Mouse (Mus musculus) adrenal gland, postnatal 36 days (tissue): ENCODE measurements around the gene Napsa. TPM values are rescaled to one million over a fixed set of nuclear protein-coding genes. Genes with fewer than 3 reads are reported as not detected.
A peak's percentile ranks its signal among the peaks of the same experiment; 100 is the strongest.

Source experiments
- DNase-seq, 2 experiments: peaks; one replicate each; pipeline ENCODE4 v3.0.0; 2021; ENCODE audit warnings: mixed read lengths in 1 of 2
- total RNA-seq, 2 experiments: library from RNA; stranded (reverse); gene quantifications; 2 replicates each; pipeline ENCODE4 v1.2.3; 2021

The Napsa gene
- total RNA-seq, 2 experiments from 2014 or later = 0.40 to 0.89 TPM

DNA sequence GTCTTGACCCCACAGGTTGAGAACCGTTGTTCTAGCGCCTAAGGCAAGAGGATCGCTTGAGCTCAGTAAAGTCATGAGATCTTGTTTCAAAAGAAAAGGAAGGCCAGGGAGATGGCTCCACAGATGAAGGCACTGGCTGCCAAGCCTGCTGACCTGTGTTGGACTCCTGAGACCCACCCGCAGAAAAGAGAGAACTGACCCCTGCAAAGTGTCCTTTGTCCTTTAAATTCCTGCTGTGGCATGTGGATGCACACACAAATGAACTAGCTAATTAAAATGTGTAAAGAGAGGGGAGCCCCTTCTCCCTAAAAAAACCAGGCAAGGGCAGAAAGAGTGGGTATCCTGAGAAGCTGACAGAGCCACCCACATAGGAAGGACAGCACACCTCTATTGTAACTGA, 369 bp upstream of the Napsa start:
- DNase-seq = no peak

DNA sequence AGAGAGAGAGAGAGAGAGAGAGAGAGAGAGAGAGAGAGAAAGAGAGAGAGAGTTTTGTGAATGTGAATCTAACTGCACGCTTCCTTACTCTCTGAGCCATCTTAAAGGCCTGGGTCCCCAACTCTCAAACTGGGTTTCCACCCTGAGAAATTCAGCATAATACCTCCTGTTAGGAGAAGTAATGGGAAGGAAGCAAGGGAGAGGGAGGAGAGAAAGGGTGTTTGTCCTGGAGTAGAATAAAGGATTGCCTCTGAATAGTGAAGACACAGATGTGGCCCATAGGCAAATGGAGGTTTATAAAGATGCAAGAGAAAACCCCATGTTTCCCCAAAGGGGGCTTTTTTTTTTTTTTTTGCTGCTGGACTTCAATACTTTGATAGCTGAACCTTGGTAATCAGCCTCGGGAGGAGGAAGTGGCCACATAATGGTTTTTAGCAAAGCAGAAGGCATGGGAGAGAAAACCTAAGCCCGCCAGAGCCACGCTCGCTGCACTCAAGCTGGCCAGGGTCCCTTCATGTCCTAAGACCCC, 840 bp downstream of the Napsa start:
- DNase-seq = no peak

DNA sequence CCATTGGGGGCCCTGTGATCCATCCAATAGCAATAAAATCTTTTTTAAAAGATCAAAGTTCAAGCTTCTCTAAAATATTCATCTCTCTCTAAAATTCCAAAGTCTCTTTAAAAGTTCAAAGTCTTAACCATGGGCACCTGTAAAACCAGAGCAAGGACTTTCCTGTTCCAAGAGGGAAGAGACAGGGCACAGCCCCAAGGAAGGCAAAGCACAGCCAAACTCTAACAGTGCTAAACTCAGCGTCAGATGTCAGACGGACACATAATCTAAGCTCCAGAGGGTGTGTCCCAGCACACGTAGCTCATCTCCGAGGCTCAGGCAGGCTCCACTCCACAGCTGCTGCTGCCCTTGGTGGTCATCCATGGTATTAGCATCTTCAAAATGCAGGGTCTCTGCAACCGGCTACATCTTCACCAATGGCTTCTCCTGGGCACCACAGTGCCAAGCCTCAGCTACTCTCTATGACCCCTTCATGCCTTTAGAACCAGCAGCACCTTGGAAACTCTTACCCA, 4.2 kb downstream of the Napsa start:
- no peak for DNase-seq

DNA sequence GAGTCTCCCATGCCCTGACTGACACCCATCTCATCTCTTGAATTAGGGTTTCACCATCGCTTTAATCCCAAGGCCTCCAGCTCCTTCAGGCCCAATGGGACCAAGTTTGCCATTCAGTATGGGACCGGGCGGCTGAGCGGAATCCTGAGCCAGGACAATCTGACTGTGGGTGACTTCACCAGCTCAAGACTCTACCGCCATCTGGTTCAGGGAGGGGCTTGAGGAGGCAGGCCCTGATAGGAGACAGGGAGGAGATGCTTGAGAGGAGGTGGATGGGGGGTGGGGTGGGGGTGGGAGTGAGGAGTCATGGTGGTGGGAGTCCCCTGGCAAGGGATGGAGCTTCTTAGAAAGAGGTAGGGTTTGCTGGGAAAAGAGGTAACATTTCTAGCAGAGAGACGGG, 9.5 kb downstream of the Napsa start:
- no peak for DNase-seq

DNA sequence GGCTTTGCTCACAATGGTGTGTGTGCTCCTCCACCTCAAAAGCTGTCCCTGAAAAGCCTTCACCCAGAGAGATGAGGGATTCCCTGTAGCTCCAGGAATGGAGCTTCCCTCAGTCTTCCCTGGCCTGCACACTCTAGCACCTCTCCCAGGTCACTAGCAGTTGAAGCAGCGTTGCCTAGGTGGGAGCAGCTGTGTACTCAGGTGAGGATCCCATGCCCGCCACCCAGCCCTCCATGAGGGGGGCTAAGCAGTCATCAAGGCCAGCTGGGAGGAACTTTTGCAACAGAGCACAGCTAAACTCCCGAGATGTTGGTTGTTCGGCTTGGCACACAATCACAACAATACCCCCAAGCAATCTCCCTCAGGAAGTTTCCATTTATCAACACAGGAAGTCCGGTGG, 10.5 kb downstream of the Napsa start:
- no peak for DNase-seq

DNA sequence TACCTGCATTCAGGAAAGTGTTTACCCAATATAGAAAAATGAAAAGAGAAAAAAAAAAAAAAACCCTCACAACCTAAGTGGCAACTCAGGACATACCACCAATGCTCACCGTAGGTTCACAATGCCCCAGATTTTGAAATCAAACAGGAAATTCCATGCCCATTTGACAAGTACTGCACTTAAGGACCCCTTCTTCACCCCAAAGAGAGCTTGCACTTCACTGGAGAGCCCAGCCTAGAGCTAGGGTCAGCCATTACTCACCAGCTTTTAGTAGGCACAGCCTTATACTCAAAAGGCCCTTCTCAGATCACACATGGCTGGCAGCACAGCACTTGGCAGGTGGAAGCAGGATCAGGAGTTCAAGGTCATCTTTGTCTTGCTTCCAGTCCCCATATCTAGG, 11.0 kb downstream of the Napsa start:
- no peak for DNase-seq

DNA sequence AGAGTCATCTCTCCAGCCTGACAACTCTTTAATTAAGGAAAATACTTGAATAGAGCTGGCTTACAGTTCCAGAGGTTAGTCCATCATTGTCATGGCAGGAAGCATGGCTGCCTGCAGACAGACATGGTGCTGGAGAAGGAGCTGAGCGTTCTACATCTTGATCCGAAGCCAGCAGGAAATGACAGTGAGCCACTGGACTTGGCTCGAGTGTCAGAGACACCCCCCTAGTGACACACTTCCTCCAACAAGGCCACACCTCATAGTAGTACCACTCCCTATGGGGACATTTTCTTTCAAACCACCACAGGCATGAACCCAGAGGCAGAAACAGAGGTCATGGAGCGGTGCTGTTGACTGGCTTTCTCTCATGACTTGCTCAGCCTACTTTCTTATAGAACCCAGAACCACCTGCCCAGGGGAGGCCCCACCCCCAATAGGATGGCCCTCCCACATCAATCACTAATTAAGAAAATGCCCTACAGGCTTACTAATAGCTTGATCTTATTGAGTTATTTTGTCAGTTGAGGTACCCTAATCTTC, 12.2 kb downstream of the Napsa start:
- no peak for DNase-seq

DNA sequence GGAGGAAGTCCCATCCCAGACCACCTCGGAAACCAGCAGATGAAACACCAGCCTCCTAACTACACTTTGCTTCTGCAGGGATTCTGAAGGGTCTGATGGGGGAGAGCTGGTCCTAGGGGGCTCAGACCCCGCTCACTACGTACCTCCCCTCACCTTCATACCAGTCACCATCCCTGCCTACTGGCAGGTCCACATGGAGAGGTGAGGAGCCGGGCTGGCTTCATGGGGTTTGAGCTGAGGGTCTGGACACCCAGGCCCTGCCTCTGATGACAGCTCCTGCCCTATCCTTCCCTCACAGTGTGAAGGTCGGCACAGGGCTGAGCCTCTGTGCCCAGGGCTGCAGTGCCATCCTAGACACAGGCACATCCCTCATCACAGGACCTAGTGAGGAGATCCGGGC, 12.7 kb downstream of the Napsa start:
- DNase-seq = no peak

DNA sequence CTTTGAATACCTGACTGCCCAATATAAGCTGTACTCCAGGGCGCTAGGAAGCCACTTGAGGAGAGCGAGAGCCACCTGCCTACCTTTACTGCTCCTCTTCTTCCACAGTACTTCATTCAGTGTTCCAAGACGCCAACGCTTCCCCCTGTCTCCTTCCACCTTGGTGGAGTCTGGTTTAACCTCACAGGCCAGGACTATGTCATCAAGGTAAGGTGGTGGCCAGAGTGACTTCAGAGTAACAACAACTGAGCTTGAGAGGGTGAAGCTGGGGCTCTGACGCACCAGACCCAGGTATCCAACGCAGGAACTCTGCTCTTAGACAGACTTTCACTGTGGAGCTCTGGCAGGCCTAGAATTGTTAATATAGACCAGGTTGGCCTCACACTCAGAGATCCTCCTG, 13.4 kb downstream of the Napsa start:
- DNase-seq = no peak

DNA sequence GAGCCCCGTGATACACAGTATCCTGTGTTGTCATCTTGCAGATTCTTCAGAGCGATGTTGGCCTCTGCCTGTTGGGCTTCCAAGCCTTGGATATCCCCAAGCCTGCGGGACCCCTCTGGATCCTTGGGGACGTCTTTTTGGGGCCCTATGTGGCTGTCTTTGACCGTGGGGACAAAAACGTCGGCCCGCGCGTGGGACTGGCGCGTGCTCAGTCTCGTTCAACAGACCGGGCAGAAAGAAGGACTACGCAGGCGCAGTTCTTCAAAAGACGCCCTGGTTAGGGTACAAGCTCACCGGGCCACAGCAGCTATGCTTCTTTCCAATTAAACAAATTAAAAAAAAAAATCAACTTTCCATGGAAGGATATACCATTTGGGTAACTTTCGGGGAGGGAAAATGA, 14.3 kb downstream of the Napsa start:
- DNase-seq = peak in 1 of 2 experiments; percentile 21

DNA sequence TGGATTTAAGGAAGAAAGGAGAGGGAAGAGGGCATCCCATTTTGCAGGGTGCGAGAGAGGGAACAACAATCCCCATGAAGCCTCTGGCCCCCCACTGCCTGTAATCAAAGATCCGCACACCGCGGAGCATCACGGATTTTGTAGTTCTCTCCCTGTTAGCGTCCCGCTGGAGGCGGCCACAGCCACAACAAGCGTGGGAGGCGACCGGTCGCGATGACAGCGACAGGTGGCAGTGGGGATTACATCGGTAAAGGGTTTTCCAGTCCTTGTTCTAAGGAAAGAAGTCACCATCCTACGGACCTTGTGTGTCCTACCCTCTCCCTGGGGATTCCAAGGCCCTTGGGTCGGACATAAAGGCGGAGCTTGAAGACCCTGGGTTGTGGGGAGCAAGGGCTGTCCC, 14.8 kb downstream of the Napsa start:
- DNase-seq = peak; percentile 61 to 65

DNA sequence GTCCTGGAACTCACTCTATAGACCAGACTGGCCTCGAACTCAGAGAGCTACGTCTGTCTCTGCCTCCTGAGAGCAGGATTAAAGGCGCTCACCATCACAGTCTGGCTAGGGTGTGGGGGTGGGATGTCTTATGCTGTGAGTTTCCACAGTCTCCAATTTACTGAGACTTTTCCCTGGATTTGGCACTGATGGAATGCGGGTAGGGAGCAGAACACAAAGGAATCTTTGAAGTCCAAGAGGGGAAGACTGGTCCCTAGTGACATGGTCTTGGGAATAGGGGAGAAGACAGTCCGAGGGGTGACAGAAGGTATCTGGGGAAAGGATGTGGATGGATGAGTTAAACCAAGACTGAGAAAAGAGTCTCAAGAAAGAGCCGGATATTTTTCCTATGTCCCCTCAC, 15.5 kb downstream of the Napsa start:
- DNase-seq = no peak

DNA sequence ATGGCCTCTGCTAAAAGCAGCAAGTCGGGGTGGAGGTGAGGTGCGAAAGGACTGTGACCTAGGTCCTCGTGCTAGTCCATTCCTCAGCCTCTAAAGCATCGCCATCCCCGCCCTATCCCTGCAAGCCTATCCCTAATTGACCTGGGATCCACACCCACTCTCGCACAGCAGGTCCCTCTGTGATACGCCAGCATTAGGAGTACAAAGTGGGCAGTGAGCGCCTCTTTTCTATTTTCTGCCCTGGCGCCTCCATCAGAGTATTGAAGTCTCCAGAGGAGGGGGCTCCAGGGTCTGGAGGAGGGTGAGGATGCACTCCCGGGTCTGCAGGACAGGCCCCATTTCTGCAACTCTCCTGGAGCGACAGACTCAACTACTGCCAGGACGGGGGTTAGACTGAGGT, 16.2 kb downstream of the Napsa start:
- no peak for DNase-seq

DNA sequence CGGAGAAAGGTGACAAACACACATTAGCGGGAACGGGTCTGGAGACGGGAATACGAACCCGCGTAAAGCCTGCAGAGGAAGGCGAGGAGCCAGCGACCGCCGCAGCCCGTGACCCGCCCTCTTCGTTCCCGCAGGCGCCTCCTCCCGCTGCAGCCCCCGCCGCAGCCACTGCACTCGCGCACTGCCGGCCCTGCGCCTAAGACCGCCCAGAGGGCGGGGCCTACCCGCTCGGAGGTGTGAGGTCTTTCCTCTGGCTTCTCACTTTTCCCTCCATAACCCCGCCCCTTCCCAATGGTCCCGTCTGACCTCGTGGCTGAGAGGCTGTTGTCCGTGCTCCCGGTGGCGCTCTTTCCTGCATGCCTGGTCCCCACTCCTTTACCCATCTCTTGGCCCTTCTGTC, 17.0 kb downstream of the Napsa start:
- DNase-seq = peak; percentile 77 to 79

DNA sequence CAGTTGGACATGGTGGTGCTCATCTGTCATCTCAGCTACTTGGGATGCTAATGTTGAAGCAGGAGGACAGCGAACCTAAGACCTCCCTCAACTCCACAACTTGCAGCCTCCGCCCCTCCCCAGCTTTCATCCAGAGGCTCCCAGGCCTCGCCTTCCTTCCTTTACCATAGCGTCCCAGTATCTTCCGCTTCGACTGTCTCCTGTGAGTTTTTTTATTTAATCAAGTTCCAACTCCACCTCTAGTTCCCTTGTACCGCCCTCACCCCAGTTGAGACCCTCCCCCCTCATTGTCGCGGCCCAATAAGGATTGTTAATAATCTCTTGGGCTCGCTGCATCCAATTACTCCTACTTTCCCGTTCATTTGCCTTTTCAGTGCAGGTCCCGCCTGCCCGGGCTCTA, 17.8 kb downstream of the Napsa start:
- DNase-seq = no peak

DNA sequence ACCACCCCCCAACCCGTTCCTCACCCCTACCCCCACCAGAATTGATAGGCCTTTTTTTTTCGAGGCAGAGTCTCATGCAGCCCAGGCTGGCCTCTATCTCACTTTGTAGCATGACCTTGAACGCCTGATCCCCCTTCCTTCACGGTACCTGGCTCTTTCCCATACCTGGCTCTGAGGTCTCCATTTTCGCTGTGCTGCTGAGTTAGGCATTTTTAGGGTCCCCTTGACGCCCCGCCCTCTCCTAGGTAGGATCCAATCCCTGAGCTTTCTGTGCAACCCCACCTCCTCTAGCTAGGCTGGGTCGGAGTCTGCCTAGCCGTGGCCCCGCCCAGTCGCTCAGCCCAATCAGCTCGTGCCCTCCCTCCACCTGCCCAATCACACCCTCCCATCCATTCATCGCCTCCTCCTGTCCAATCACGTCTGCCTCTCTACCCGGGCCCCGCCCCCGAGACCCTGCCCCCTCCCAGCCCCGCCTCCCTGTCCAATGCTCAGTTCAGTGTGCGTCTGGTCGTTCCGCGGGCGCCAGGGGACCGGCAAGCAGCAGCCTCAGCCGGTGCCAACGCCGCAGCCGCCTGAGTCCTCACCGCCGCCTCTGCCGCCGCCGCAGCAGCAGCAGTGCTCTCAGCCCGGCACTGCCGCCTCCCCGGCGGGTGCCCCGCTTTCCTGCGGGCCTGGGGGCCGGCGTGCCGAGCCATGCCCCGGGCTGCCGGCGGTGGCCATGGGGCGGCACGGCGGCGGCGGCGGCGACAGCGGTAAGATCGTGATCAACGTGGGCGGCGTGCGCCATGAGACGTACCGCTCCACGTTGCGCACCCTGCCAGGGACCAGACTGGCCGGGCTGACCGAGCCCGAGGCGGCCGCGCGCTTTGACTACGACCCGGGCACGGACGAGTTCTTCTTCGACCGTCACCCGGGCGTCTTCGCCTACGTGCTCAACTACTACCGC, 18.5 kb downstream of the Napsa start, which contains the start of gene Kcnc3:
TSS of gene Kcnc3 (plus strand) at position 263 of the 946 bp plus-strand sequence.
- DNase-seq = peak; percentile 89 to 93

DNA sequence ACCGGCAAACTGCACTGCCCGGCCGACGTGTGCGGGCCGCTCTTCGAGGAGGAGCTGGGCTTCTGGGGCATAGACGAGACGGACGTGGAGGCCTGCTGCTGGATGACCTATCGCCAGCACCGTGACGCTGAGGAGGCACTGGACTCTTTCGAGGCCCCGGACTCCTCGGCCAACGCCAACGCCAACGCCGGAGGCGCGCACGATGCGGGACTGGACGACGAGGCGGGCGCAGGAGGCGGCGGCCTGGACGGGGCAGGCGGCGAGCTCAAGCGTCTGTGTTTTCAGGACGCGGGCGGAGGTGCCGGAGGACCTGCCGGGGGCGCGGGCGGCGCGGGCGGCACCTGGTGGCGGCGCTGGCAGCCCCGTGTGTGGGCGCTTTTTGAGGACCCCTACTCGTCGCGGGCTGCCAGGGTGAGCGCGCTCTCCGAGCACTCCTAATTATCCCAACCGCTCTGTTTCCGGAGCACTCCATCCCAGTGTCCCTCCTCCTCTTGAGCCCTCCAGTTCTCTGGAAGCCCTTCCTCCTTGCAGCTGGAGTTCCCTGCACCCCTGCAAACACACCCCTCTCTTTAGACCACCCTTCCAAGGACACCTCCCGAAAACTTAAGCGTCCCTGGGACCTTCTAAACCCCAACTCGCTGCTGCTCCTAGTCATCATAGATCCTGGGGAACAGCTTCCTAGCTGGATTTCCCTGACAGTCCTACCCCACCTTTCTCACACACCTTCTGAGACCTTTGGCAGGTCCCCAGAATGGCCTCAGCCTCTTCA, 19.4 kb downstream of the Napsa start:
- DNase-seq = peak; percentile 10 to 29

DNA sequence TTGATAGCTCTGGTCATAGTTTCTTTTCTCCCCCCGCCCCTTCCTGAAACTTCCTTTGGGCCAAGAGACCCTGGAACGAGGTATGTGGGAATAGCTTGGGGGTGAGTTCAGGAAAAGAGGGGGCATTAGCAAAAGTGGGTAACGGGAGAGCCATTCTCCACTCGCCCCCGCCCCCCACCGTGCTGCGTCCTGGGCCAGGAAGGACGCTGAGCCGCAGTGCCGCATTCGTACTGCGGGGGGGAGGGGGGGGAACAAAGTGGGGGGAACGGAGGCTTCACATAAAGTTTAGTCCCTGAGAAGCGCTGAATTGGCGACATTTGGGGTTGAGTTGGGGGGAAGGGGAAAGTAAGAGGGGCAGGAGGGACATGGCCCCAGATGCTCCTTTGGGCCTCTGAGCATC, 20.9 kb downstream of the Napsa start:
- DNase-seq = no peak

DNA sequence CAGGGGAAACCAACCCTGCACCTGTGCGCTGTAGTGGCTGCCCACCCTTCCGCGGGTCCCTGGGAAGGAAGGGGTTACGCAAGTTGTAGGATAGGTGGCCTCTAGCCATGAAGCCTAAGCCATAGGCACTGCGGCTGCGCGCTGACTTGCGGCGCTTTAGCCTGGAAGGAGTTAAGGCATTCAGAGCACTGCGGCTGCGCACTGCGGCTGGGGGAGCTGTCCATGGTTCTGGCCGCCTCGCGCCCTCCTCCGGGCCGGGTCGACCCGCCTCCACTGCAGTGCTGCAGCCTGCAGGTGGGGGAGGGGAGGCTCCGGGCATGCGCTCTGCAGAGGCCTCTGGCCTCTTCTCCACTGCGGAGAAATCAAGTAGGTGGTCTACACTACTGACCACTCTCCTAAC, 21.6 kb downstream of the Napsa start:
- DNase-seq = peak; percentile 86 to 90

DNA sequence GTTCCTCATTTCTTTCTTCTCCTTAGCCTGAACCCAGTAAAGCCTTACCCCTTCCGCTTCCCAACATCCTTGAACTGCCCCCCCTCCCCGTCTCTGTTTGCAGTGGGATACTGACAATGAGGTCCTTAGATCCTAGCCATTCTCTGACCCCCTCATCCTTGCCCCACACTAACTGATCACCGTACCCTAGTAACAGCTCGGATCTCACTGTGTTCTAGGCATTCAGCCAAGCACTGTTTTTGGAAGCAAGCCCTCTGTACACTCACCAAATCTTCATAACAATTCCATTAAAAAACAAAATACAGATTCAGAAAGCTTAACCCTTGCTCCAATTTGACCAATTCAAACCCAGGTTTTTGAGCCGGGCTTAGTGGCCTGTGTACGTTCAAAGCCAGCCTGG, 22.1 kb downstream of the Napsa start:
- DNase-seq = peak in 1 of 2 experiments; percentile 26

DNA sequence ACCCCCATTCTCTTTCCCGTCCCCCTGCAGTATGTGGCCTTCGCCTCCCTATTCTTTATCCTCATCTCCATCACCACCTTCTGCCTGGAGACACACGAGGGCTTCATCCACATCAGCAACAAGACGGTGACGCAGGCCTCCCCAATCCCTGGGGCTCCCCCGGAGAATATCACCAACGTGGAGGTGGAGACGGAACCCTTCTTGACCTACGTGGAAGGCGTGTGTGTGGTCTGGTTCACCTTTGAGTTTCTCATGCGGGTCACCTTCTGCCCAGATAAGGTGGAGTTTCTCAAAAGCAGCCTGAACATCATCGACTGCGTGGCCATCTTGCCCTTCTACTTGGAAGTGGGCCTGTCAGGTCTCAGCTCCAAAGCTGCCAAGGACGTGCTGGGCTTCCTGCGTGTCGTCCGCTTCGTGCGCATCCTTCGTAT, 23.0 kb downstream of the Napsa start:
- DNase-seq = no peak

DNA sequence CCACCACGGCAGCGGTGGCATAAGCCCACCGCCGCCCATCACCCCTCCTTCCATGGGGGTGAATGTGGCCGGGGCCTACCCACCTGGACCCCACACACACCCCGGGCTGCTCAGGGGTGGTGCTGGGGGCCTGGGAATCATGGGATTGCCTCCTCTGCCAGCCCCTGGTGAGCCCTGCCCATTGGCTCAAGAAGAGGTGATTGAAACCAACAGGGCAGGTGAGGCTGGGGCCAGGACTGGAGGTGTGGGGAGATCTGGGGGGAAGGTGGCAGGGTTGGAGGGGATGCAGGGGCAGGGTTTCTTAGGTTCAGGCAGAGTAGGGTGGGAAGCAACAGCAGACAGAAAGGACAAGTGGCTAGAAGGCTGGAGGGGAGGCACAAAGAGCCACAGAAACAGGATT, 23.9 kb downstream of the Napsa start:
- no peak for DNase-seq
